ENCODE assay signal across 8 mouse cellular contexts in the genomic region with DNA sequence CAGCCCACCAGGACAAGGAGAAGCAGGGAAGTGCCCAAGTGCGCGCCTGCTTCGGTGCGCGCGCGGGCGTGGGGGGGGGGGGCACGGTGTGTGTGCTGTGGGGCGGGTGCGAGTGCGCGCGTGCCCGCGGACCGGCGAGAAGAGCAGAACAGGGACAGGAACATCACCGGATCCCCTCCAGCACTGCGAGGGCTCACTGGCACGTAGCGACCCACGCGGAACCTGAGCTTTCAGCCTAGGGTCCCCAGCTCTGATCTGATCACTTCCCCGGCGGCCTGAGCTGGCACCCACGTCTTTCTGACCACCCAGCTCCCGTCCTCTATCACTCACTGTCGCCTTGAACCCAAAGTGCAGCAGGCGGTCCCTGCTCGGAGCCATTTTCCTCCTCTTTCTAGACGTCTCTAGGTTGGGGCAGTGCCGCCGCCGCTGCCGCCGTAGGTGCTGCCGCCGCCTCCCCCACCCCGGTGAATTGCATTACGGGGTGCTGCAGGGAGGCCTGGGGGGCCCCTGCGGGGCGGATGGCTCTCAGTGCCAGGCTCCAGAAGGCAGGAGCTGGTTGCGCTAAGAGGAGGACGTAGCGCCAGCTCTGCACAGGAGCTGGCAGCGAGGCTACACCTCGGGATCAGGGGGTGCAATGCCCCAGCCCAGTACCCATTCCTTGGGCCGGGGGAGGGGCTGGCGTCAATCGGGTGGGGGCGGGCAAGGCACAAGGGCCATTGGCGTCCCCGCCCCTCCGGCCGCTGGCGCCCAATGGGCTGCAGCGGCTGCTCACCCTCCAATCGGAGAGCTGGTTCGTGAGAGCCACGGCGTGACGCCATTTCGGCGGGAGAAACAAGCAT. TPM values are rescaled to one million over a fixed set of nuclear protein-coding genes. Genes with fewer than 3 reads are reported as not detected.
DNase-seq lines count a peak whose midpoint lies in the region; ATAC-seq and TF ChIP-seq lines count a peak whose summit lies in the region.

A gene (minus strand): TSS at position 618 of the 839 bp plus-strand sequence.

- H3K9me3 ChIP-seq in megakaryocyte, embryonic 14.5 days: no peaks in the 10 kb centered on the region

- no peak for TF ChIP-seq CTCF in cortical plate, adult 2 months (IDR thresholded peaks at IDR 0.05; ENCODE audit: extremely low read depth, insufficient read depth, low read length)

- peak within 1 kb of the TSS; percentile 77 for H3K4me3 ChIP-seq in cortical plate, adult 2 months (ENCODE audit: insufficient read depth, low read length)
- H3K4me3 ChIP-seq in megakaryocyte, embryonic 14.5 days (replicated peaks): peak within 1 kb of the TSS; percentile 100

- peaks cover 7% of the 10 kb centered on the region; the same call in 1 of the 2 replicates for H3K4me1 ChIP-seq in cortical plate, adult 2 months (ENCODE audit: control insufficient read depth, insufficient read depth, low read length)
- H3K4me1 ChIP-seq in megakaryocyte, embryonic 14.5 days: peaks cover 33% of the 10 kb centered on the region

- peaks cover 29% of the 10 kb centered on the region for H3K36me3 ChIP-seq in megakaryocyte, embryonic 14.5 days (replicated peaks; ENCODE audit: low read length)

- no peaks in the 10 kb centered on the region for H3K27me3 ChIP-seq in megakaryocyte, embryonic 14.5 days (replicated peaks)

- ATAC-seq in activated CD4-positive, CD25-positive, alpha-beta regulatory T cell, adult 4 months: peak; percentile 68

- peak; percentile 76; the same call in 1 of the 2 replicates for TF ChIP-seq POLR2A in cortical plate, adult 2 months (IDR thresholded peaks at IDR 0.05; ENCODE audit: extremely low read depth, insufficient read depth, low read length)

- peak within 1 kb of the TSS; percentile 95 for H3K27ac ChIP-seq in cortical plate, adult 2 months (ENCODE audit: insufficient read depth, low read length)

- DNase-seq in gastrocnemius, adult 8-10 months (ENCODE audit: low spot score in 2 of 2): peak; percentile 77 to 81
- DNase-seq in hindlimb bud, embryonic 11.5 days (ENCODE audit: extremely low spot score, low read depth, low spot score): peak; percentile 86
- peak; percentile 73 to 93 for DNase-seq in left cerebral cortex, adult 8-10 months (ENCODE audit: low spot score in 2 of 2)
- peak; percentile 97 for DNase-seq in right cerebral cortex, postnatal 10 days (ENCODE audit: low spot score in 2 of 2)
- peak; percentile 84 for DNase-seq in urinary bladder, postnatal 25 days (ENCODE audit: low spot score)

RNA-seq across cellular contexts. Expression of the gene that starts here (rescaled TPM):
- polyA plus RNA-seq in activated CD4-positive, CD25-positive, alpha-beta regulatory T cell, adult 4 months (2017; shearing (Covaris generic)): 1 to 10 TPM; 7.7 to 8.4 TPM
- 25.0 and 25.6 TPM in 2 replicates for polyA plus RNA-seq in cortical plate, adult 2 months (2012; rRNA removed)
- 10 to 100 TPM in 2 of 4 experiments, 1 to 10 TPM in 2; 8.0 to 12.4 (median 9.4) TPM for total RNA-seq in gastrocnemius, adult 8-10 months (2022)
- 10 to 100 TPM; 33.4 to 37.5 (median 34.9) TPM for total RNA-seq in left cerebral cortex, adult 8-10 months (2022)
- polyA plus RNA-seq in megakaryocyte, embryonic 14.5 days (2012; ENCODE audit: insufficient read depth, low replicate concordance): 4.7 and 7.1 TPM in 2 replicates

Comparison
In these comparisons a context has a peak if more than half of its experiments do, and no peak if none do; other contexts are left out.
1. Peak in every context shown above with its lines: DNase-seq, ATAC-seq, H3K4me3 ChIP-seq and H3K27ac ChIP-seq.